Mouse (Mus musculus): Measurements from ENCODE around the gene Foxp1.

GRCm38 (mm10) chr6:99503741-99504140, 18.8 kb downstream of the Foxp1 start:
- no peak for TF ChIP-seq POLR2AphosphoS5 (IDR thresholded peaks at IDR 0.05; ENCODE audit: insufficient replicate concordance, low read depth, low read length)
- no peak for TF ChIP-seq CTCF (IDR thresholded peaks at IDR 0.05; ENCODE audit: low read depth, low read length)

Measured in G1E (cell line).